Mouse (Mus musculus) Muller cell, postnatal 12 days (primary cell): ENCODE data around the gene Pif1.

Experiments
- DNase-seq: peaks from one replicate; pipeline ENCODE4 v3.0.0-alpha.2; 2015; ENCODE audit errors: inconsistent ontology term

Gene Pif1

DNA sequence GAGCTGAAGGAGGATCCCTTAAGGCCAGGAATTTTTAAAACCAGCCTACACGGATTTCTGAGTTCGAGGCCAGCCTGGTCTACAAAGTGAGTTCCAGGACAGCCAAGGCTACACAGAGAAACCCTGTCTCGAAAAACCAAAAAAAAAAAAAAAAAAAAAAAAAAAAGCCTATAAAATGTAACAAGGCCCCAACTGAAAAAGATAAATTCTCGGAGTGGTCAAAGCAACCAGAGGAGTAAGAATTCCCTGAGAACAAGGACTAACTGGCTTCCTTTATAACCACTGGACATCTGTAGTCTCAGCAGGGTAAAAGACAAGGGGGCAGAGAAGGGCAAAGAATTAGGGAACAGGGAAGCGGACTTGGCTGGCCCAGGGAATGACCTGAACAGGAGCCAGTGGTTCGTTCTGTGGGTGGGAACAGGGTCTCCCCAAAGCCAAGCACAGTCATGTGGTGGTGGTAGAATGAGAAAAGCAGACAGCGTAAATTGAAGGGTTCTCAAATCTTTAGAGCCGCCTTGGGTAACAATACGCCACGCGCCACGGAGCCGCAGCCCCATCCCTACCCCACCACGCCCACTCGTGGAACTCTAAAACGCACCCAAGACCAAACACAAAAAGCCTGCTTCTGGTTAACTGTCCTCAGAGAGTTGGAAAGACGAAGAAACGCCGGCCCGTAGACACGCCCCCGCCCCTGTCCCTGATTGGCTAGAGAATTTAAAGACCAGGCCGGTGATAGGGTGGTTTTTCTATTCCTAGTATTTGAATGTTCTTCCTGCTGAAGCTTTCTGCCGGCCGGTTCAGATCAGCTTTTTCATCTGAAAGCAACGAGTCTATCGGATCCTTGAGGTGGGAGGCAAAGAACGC, at the start of gene Pif1:
Gene Pif1 (plus strand): TSS at position 755 of the 864 bp plus-strand sequence.
- DNase-seq, result peak; percentile 93

DNA sequence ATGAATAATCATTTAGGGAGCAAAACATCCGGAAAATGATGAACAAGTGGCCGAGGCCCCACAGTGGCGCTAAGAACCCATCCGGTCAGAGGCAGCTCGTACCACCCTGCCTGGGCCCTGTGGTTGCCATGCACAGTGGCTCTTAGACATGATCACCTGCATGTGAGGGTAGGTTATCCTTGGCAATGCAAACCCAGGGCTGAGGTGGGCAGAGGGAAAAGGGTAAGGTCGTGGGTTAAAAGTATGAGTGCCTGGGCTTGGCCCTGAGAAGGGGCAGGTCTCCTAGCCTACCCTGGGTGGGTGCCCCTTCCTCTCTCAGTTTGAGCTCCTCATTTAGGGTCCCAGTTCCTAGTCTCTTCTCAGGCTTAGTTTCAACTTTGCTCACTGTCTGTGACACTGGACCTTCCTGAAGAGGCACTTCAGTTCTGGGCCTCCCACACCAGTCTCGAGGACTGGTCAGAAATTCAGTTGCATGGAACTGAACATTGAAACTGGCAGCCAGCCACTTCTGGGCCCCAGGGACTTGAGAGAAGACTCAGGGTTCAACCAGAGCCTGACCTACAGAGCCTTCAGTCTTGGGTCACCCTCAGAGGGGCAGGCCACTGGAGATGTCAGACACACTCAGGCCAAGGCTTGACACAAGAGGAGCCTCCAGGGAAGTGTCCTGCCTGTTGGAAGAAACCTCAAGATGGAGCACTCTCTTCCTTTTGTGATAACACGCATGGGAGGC, 48.9 kb upstream of the Pif1 start:
- no peak for DNase-seq

DNA sequence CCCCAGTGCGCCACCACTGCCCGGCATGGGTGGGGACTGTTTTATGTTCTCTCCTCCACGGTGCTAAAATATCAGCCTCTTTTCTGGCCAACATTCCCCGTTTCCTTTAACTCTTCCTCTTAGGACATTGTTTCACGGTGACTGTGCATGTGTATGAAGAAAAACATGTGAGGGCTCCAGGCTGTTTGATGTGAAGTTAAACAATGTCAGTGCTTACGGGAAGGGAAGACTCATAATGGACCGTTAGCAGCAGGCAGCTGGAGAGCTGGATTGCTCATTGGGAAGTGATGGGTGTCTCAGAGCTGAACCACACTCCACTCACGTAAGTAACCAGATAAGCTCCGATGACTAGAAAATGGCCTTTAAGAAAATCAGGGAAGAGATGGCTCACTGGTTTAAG, 47.3 kb upstream of the Pif1 start:
- no peak for DNase-seq

DNA sequence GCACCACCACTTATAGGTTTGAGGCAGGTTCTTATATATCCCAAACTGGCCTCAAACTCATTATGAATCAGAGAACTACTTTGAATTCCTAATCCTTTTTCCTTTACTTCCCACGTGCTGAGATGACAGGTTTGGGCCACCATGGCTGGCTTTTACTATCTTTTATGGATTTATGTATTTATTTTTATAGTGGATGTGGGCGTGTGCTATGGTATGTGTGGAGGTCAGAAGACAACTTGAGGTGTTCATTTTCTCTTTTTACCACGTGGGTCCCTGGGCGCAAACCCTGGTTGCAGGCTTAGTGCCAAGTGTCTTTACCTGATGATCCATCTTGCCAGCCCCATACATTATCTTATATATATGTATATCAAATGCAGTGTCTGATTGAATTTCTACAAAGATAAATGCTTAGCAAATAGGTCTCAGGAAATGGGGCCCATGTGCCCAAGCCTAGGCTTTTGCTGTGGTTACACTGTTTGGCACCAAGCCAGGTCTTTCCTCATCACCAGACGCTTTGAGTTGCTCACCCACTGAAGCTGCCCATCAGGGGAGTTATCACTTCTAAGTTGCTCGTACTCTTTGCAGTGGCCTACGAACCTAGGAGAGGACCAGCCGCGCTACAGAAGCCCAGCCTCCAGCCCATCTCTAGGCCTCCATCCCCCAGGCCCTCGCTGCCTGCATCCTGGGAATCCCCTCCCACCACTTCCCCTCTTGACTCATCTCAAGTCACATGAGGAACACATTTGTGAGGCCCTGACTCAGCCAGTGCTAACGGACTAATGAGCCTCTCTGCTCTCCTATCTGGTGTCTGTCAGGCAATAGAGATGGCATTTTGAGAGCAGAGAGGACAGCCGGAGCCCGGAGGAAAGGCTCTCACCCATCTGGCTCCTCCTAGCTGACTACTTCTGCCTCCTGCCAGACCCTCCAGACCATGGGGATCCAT, 45.6 kb upstream of the Pif1 start:
- DNase-seq, result peak; percentile 96

DNA sequence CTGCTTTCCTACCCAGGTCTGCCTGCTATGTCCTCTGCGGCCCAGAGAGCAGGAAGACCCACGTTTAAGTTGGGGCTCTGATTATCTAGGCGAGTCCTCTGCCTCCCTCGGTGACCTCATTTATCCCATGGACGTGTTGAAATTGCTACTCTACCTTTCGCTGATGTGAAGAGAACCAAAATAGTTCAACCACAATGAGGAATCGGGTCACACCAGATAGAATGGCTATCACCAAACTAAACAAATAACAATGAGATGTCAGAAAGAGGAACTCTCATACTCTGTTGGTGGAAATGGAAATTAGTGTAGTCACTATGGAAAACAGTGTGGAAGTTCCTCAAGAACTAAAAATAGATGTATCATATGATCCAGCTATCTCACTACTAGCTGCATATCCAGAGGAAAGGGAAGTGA, 44.8 kb upstream of the Pif1 start:
- no peak for DNase-seq

DNA sequence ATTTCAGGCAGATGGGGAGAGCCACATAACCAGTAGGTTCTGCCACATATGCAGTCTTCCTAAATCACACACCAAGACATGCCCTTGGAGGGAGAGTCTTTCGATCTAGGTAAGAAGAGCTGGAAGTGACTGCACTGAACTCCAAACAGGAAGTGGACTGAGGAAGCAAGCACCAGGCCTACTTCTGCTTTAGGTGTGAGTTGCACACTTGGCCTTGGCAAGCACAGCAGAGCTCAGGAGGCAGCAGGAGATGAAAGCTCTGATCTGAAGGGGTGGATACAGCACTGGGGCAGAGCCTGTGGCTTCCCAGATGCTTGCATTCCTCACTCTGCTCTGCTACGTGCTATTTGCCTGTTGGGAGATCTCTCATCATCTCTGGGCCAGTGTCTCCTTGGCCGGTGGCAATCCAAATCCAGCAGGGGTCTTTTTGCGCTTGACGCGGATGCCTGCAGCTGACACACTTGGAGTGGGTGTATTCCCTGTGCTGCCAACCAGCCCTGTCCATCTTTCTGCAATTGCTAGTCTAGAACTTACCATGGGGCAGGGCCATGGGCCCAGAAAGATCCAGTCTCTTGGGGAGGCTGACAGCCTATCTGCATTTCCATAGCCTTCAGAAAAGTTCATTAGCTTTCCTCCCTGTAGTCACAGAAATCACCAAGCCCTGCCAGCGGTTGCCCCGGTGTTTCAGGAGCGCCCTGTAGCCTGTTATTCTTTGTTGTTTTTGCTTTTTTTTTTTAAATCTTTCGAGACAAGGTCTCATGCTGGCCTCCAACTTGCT, 41.1 kb upstream of the Pif1 start:
- DNase-seq, result no peak

DNA sequence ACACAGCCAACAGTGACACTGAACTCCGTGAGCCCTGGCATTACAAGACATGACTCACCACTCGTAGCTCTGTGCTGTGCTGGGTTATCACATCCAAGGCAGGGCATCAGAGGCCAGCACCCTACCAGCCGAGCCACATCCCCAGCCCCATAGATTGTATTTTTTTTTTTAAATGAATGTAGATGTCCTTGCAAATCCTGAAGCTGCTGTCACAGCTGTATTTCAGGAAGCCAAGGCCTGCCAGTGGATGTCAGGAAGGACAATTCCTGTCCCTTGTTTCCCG, 40.6 kb upstream of the Pif1 start:
- DNase-seq, result peak; percentile 73

DNA sequence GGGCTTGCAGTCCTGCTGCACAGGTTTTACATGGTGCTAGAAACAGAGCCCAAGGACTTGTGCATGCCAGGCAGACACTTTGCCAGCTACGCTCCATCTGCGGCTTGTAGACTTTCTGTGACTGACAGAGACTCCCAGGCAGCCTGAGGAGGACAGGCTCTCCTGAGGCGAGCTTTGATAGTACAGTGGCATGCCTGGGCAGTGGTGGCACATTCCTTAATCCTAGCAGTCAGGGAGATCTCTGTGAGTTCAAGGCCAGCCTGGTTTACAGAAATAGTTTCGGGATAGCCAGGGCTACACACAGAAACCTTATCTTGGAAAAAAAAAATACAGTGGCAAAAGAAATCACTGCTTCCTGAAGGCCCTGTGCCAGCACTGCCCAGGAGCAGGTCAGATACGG, 39.8 kb upstream of the Pif1 start:
- DNase-seq, result no peak

DNA sequence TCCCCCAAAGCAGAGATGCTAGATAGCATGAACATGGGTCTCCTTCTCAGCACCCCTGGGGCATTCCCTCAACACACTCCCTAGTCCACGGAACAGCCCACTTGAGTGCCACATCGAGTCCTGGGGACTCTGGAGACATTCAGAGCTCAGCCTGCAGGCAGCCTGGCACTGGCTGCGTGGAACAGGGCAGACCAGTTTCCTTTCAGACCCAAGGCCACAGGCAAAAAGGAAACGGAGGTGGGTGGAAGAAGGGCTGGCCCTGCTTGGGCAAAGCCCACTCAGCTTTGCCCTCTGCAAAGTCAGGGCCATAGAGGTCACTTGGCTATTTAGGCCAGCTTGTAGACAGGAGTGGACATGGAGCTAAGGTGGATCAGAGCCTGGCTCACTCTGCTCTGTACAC, 39.1 kb upstream of the Pif1 start:
- DNase-seq, result no peak

DNA sequence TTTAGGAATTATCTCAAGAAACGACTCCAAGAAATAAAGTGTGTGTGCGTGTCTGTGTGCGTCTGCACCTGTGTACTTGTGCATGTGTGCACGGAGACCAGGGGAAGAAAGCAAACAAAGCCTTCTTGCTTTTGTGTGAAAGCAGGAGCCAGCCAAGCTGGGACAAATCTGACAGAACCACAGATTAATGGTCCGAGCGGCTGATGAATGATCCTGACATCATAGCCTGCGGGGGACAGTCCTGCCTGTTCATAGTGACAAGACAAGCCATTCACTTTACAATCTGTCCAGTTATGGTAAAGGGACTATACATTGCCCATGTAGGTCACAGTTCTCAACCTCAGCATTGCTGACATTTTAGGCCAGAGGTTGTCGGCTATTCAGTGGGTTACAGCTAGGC, 38.6 kb upstream of the Pif1 start:
- no peak for DNase-seq

DNA sequence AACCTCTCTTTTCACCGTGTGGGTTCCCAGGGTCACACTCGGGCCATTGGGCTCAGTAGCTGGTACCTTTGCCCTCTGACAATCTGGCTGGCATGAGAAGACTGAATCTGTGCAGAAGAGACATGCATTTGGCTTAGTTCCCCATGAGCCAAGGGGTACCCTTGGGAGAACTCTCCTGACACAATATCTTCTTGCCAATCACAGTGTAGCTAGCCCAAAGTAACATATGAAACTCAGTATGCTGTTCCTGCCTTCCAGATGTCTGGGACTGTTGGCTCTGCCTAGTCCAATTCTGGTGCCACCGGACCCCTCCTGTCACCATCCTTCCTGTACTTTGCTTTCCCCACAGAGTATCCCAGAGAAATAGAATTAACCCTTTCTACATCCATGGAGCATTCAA, 37.8 kb upstream of the Pif1 start:
- DNase-seq, result no peak

DNA sequence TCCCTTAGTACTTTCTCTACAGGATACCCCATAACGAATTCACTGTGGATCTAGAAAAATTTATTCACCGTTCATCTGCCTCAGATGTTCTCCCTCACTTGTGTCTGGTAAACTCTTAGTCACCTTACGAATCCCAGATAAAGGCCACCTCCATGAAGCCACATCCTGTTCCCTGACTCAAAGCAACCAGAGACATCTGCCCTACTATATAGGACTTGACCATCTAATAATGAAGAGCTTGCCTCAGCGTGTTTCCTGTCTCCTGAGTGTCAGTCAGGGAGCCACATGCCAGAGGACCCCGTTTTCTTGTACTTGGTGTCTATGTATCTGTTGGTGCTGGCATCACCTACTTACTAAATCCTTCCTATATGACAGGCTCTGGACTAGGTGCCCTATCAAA, 37.3 kb upstream of the Pif1 start:
- DNase-seq, result no peak

DNA sequence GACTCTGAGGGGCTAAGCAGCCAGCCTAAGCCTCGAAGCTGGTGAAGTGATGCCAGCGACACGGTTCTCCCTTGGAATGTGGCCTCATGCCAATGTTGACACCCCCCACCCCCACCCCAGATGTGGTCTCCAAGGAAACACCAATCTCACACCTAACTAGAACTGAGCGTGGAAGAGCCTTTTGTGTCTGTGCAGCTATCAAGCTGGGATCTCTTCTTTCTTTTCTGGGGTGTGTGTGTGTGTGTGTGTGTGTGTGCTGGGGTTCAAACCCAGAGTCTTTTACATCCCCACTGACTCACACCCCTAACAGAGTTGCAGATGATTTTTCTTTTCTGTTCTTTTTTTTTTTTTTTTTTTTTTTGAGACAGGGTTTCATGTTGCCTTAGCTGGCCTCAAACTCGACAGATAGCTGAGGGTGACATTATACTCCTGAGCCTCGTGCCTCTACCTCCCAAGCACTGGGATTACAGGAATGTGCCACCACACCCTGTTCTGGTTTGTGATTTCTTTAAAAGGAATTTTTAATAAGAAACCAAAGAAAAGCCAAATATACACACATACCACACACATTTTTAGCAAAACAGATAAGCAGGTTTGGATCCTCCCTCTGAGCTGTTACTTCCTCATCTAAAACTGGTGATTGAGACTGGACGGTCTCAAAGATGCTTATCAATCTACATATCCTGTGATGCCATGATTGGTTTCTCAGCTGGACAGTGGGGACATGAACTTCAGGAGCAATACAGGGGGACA, 36.7 kb upstream of the Pif1 start:
- DNase-seq, result peak; percentile 69

DNA sequence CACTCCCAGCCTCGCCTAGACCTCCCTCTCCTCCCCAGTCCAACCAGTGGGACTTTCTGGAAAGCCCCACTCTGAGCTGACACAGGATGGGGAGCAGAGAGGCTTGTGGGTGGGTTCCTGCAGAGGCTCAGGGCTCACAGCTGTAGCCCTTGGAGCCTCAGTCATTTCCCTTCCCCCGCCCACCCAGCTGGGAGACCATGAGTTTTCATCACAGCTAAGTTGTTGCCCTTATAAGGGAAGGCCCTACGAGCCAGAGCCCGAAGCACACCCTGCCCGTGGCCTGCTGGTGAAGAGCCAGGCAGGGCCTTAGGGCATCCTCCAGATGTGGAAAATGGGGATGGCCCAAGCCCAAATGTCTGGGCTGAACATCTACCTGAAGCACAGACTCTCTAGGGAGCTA, 35.9 kb upstream of the Pif1 start:
- peak; percentile 82 for DNase-seq

DNA sequence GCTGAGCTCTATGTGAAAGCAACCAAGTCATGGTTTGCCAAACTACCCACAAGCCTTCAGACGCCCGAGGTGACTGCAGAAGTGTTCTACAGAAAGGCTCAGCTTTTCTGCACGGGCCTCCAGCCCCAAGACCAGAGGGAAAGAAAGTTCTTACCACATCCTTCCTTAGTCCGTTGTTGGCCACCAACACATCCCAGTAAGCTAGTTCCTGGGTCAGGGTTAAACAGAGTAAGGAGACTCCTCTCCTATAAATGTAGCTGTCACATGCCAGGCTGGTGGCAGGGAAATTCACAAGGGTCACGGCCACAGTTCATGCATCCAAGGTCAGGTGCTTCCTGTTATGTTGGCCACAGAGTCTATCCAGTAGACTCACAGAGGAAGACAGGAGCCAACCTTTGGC, 34.8 kb upstream of the Pif1 start:
- no peak for DNase-seq

DNA sequence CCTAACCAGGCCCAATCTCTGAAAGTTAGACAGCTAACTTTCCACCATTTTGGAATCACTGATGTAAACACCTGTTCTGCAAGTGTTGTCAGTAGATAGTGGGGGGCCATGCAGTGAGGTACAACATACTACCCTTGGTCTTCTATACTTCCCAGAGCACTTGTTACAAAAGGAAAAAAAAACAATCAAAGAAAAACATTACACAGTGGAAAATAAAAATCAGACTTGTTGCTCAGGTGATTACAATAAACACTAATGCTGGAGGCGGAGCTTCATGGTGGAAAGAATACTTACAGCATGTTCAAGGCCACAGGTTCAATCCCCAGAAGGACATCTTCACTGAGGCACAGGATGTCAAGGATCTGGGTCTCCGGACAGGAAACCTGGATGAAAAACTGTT, 34.2 kb upstream of the Pif1 start:
- no peak for DNase-seq

DNA sequence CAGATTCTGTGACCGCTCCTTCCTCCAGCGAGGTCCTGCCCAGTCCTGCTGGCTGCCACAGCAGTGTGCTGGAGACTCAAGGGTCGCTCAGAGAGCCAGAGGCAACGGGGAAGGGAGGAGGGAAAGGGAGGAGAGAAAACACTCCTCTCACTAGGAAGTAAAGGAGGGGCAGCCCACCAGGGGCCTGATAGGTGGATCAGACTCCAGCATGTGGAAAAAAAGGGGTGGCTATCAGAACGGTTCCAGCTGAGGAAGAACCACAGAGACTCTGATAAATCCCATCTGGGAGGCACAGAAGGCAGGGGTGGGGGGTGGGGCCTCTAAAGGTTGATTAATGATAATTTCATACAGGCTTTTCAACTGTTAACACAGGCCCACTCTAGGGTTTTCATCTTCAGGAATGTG, 32.0 kb upstream of the Pif1 start:
- DNase-seq, result no peak

DNA sequence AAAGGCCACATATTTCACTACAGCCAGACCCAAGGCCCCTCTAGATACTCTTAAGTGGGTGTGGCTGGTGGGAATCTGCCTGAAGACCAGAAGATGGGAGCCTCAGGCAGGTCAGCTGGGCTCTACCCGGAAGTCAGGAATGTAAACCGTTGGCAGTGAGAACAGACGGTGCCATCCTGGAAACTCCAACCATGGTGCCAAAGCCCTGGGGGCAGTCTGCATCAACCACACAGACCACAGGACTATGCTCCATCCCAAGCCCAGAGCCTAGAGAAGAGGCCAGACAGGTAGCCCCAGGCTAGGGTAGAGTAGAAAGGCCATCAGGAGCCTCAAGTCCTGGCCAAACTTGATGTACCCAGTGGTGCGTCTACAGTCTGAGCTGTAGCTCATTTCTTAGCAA, 31.3 kb upstream of the Pif1 start:
- peak; percentile 50 for DNase-seq

DNA sequence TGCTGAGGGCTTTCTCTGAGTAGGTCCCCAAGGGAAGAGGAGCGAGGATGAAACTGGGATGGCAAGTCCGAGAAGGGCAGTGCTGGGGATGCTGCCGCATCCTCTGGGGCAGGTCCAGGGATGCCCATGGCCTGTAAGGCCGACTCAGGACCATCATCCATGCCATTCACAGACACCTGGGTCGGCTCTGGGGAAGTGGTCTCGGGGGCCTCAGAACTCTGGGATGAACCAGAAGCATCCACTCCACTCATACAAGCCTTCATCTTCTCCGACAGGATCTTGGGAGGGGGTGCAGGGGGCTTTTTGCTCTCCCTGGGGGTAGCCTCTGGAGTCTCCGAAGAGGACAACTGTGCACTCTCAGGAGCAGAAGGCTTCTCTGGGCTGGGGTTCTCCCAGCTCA, 30.6 kb upstream of the Pif1 start:
- no peak for DNase-seq

DNA sequence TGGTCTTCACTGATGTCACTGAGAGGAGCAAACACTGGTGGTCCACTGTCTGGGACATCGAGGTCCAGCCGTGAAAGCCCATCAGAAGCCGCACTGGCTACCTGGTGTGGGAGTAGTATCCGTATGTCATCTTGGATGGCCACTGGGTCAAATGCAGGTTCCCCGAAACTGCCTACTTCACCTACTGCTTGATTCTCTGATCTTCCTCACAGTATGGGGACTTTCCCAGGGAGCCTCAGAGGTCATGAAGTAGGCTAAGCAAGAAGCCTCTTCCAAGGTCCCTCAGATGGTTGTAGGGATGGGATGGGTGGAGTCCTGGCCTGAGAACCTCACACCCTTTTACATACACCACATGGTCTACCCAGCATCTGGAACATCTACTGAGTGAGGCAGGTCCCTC, 30.0 kb upstream of the Pif1 start:
- DNase-seq, result no peak

DNA sequence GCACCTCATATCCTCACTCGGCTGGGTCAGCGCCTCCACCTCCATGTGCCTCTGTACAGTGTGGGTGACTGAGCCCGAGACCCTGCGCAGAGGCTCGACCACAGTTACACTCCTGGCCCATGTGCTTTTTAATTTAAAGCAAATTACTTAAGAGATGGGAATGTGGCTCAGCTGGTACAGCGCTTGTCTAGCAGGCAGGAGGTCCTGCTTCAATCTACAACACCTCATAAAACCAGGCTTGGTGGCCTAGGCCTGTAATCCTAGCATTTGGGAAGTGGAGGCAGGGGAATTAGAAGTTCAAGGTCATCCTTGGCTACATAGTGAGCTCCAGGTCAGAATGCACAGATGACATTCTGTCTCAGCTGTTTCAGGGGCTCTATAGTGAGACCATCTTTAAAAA, 28.2 kb upstream of the Pif1 start:
- DNase-seq, result no peak
